Mouse (Mus musculus): ENCODE results near the gene Picalm. TPM values are rescaled to one million over a fixed set of nuclear protein-coding genes. Genes with fewer than 3 reads are reported as not detected.

Gene Picalm
- polyA plus RNA-seq (2015; fragmentation: Nextera tagmentation; extraction: Ambion mirVana) = 34.4 and 35.6 TPM in 2 replicates

- Histone ChIP-seq H3K4me1 (ENCODE audit: control insufficient read depth, insufficient read depth, low read depth, low read length) (peaks cover 4% of the 10 kb centered on the region), H3K4me2 (ENCODE audit: low read length) (peak within 1 kb of the TSS; percentile 89), H3K36me3 (ENCODE audit: control insufficient read depth, insufficient read depth, low read length) (no peaks in the 10 kb centered on the region), H3K27me3 (replicated peaks; ENCODE audit: control insufficient read depth, insufficient read depth, low read length) (no peaks in the 10 kb centered on the region), H3K9ac (ENCODE audit: low read depth, low read length) (peak within 1 kb of the TSS; percentile 100), H3K27ac (ENCODE audit: low read depth, low read length) (peak within 1 kb of the TSS; percentile 98), H3K9me3 (ENCODE audit: control insufficient read depth, low read length) (no peaks in the 10 kb centered on the region), H3K4me3 (ENCODE audit: low read length) (peak within 1 kb of the TSS; percentile 95)
- 1% methylated on average over 52 of the region's 72 CpGs for WGBS
- peak; percentile 94 for ATAC-seq
Measured at GRCm38 (mm10) chr7:90129732-90130392, at the start of gene Picalm. Picalm (plus strand) TSS chr7:90130213.

GRCm38 (mm10) chr7:90083799-90084198 lies 46.2 kb upstream of the Picalm start:
- 78% methylated on average over 7 of the region's 7 CpGs for WGBS
- H3K36me3 ChIP-seq (ENCODE audit: control insufficient read depth, insufficient read depth, low read length) = no peaks in the 10 kb centered on the region

GRCm38 (mm10) chr7:90084531-90084930 lies 45.5 kb upstream of the Picalm start:
- no peaks in the 10 kb centered on the region for H3K27me3 ChIP-seq (replicated peaks; ENCODE audit: control insufficient read depth, insufficient read depth, low read length)
- H3K9me3 ChIP-seq (ENCODE audit: control insufficient read depth, low read length) = no peaks in the 10 kb centered on the region
- ATAC-seq = no peak
- no peak overlapping the region for H3K4me3 ChIP-seq (ENCODE audit: low read length)
- H3K9ac ChIP-seq (ENCODE audit: low read depth, low read length) = no peak overlapping the region
- no peaks in the 10 kb centered on the region for H3K36me3 ChIP-seq (ENCODE audit: control insufficient read depth, insufficient read depth, low read length)
- no peaks in the 10 kb centered on the region for H3K4me1 ChIP-seq (ENCODE audit: control insufficient read depth, insufficient read depth, low read depth, low read length)
- H3K4me2 ChIP-seq (ENCODE audit: low read length) = no peak overlapping the region
- no peak overlapping the region for H3K27ac ChIP-seq (ENCODE audit: low read depth, low read length)

More at GRCm38 (mm10) chr7:90083799-90084198, 46.2 kb upstream of the Picalm start:
- no peak overlapping the region for H3K9ac ChIP-seq (ENCODE audit: low read depth, low read length)
- no peaks in the 10 kb centered on the region for H3K4me1 ChIP-seq (ENCODE audit: control insufficient read depth, insufficient read depth, low read depth, low read length)
- no peak overlapping the region for H3K27ac ChIP-seq (ENCODE audit: low read depth, low read length)
- H3K4me2 ChIP-seq (ENCODE audit: low read length) = no peak overlapping the region
- no peaks in the 10 kb centered on the region for H3K27me3 ChIP-seq (replicated peaks; ENCODE audit: control insufficient read depth, insufficient read depth, low read length)
- no peak overlapping the region for H3K4me3 ChIP-seq (ENCODE audit: low read length)
- no peak for ATAC-seq
- no peaks in the 10 kb centered on the region for H3K9me3 ChIP-seq (ENCODE audit: control insufficient read depth, low read length)

GRCm38 (mm10) chr7:90085713-90086112 lies 44.3 kb upstream of the Picalm start:
- Histone ChIP-seq H3K9me3 (ENCODE audit: control insufficient read depth, low read length) (no peaks in the 10 kb centered on the region), H3K4me3 (ENCODE audit: low read length) (no peak overlapping the region), H3K27ac (ENCODE audit: low read depth, low read length) (no peak overlapping the region), H3K4me1 (ENCODE audit: control insufficient read depth, insufficient read depth, low read depth, low read length) (no peaks in the 10 kb centered on the region), H3K9ac (ENCODE audit: low read depth, low read length) (no peak overlapping the region), H3K27me3 (replicated peaks; ENCODE audit: control insufficient read depth, insufficient read depth, low read length) (no peaks in the 10 kb centered on the region), H3K4me2 (ENCODE audit: low read length) (no peak overlapping the region), H3K36me3 (ENCODE audit: control insufficient read depth, insufficient read depth, low read length) (no peaks in the 10 kb centered on the region)
- ATAC-seq = no peak
- WGBS = 42% methylated on average over 1 of the region's 1 CpGs

- H3K9ac ChIP-seq (ENCODE audit: low read depth, low read length) = no peak overlapping the region
- no peaks in the 10 kb centered on the region for H3K27me3 ChIP-seq (replicated peaks; ENCODE audit: control insufficient read depth, insufficient read depth, low read length)
- H3K9me3 ChIP-seq (ENCODE audit: control insufficient read depth, low read length) = no peaks in the 10 kb centered on the region
- H3K27ac ChIP-seq (ENCODE audit: low read depth, low read length) = no peak overlapping the region
- no peak for ATAC-seq
- H3K4me2 ChIP-seq (ENCODE audit: low read length) = no peak overlapping the region
- no peaks in the 10 kb centered on the region for H3K4me1 ChIP-seq (ENCODE audit: control insufficient read depth, insufficient read depth, low read depth, low read length)
- H3K4me3 ChIP-seq (ENCODE audit: low read length) = no peak overlapping the region
- no peaks in the 10 kb centered on the region for H3K36me3 ChIP-seq (ENCODE audit: control insufficient read depth, insufficient read depth, low read length)
Measured at GRCm38 (mm10) chr7:90086821-90087220, 43.2 kb upstream of the Picalm start.

GRCm38 (mm10) chr7:90090996-90091395 lies 39.0 kb upstream of the Picalm start:
- no peaks in the 10 kb centered on the region for H3K9me3 ChIP-seq (ENCODE audit: control insufficient read depth, low read length)
- 76% methylated on average over 4 of the region's 4 CpGs for WGBS
- no peak for ATAC-seq
- H3K27ac ChIP-seq (ENCODE audit: low read depth, low read length) = no peak overlapping the region
- H3K4me1 ChIP-seq (ENCODE audit: control insufficient read depth, insufficient read depth, low read depth, low read length) = no peaks in the 10 kb centered on the region
- no peak overlapping the region for H3K4me2 ChIP-seq (ENCODE audit: low read length)
- no peak overlapping the region for H3K4me3 ChIP-seq (ENCODE audit: low read length)
- no peaks in the 10 kb centered on the region for H3K27me3 ChIP-seq (replicated peaks; ENCODE audit: control insufficient read depth, insufficient read depth, low read length)
- H3K36me3 ChIP-seq (ENCODE audit: control insufficient read depth, insufficient read depth, low read length) = no peaks in the 10 kb centered on the region
- no peak overlapping the region for H3K9ac ChIP-seq (ENCODE audit: low read depth, low read length)

- no peaks in the 10 kb centered on the region for H3K27me3 ChIP-seq (replicated peaks; ENCODE audit: control insufficient read depth, insufficient read depth, low read length)
- H3K27ac ChIP-seq (ENCODE audit: low read depth, low read length) = no peak overlapping the region
- no peaks in the 10 kb centered on the region for H3K9me3 ChIP-seq (ENCODE audit: control insufficient read depth, low read length)
- H3K9ac ChIP-seq (ENCODE audit: low read depth, low read length) = no peak overlapping the region
- H3K4me2 ChIP-seq (ENCODE audit: low read length) = no peak overlapping the region
- H3K4me3 ChIP-seq (ENCODE audit: low read length) = no peak overlapping the region
- no peak for ATAC-seq
- 59% methylated on average over 2 of the region's 2 CpGs for WGBS
- H3K36me3 ChIP-seq (ENCODE audit: control insufficient read depth, insufficient read depth, low read length) = no peaks in the 10 kb centered on the region
- H3K4me1 ChIP-seq (ENCODE audit: control insufficient read depth, insufficient read depth, low read depth, low read length) = no peaks in the 10 kb centered on the region
Measured at GRCm38 (mm10) chr7:90091756-90092155, 38.3 kb upstream of the Picalm start.

- 85% methylated on average over 8 of the region's 8 CpGs for WGBS
Measured at GRCm38 (mm10) chr7:90092452-90093450, 37.3 kb upstream of the Picalm start.

GRCm38 (mm10) chr7:90095097-90095496 lies 34.9 kb upstream of the Picalm start:
- no peak for ATAC-seq
- H3K4me2 ChIP-seq (ENCODE audit: low read length) = no peak overlapping the region
- no peaks in the 10 kb centered on the region for H3K27me3 ChIP-seq (replicated peaks; ENCODE audit: control insufficient read depth, insufficient read depth, low read length)
- no peaks in the 10 kb centered on the region for H3K9me3 ChIP-seq (ENCODE audit: control insufficient read depth, low read length)
- H3K9ac ChIP-seq (ENCODE audit: low read depth, low read length) = no peak overlapping the region
- H3K4me1 ChIP-seq (ENCODE audit: control insufficient read depth, insufficient read depth, low read depth, low read length) = no peaks in the 10 kb centered on the region
- H3K27ac ChIP-seq (ENCODE audit: low read depth, low read length) = no peak overlapping the region
- 82% methylated on average over 5 of the region's 5 CpGs for WGBS
- no peaks in the 10 kb centered on the region for H3K36me3 ChIP-seq (ENCODE audit: control insufficient read depth, insufficient read depth, low read length)
- no peak overlapping the region for H3K4me3 ChIP-seq (ENCODE audit: low read length)

More at GRCm38 (mm10) chr7:90092452-90093450, 37.3 kb upstream of the Picalm start:
- H3K27ac ChIP-seq (ENCODE audit: low read depth, low read length) = no peak overlapping the region
- no peaks in the 10 kb centered on the region for H3K27me3 ChIP-seq (replicated peaks; ENCODE audit: control insufficient read depth, insufficient read depth, low read length)
- H3K9ac ChIP-seq (ENCODE audit: low read depth, low read length) = no peak overlapping the region
- H3K4me1 ChIP-seq (ENCODE audit: control insufficient read depth, insufficient read depth, low read depth, low read length) = no peaks in the 10 kb centered on the region
- no peaks in the 10 kb centered on the region for H3K36me3 ChIP-seq (ENCODE audit: control insufficient read depth, insufficient read depth, low read length)
- no peak for ATAC-seq
- H3K4me3 ChIP-seq (ENCODE audit: low read length) = no peak overlapping the region
- H3K4me2 ChIP-seq (ENCODE audit: low read length) = no peak overlapping the region
- no peaks in the 10 kb centered on the region for H3K9me3 ChIP-seq (ENCODE audit: control insufficient read depth, low read length)

Data from hindbrain, embryonic 16.5 days (tissue).